Mouse (Mus musculus) G1E (cell line): ENCODE results near the gene Scgb1b24. TPM values are rescaled to one million over a fixed set of nuclear protein-coding genes. Genes with fewer than 3 reads are reported as not detected.

Source experiments
- ATAC-seq: 2 replicates; pipeline ENCODE4 v1.8.0; 2016; ENCODE audit warnings: mild to moderate bottlenecking; ENCODE audit not compliant: insufficient number of reproducible peaks, poor library complexity, low FRiP score, severe bottlenecking; ENCODE audit errors: extremely low read depth
- DNase-seq: peaks from one replicate; pipeline ENCODE4 v3.0.0; 2012; ENCODE audit warnings: low spot score
- H3K27me3 ChIP-seq: 2 replicates; pipeline ENCODE4 v1.6.1; 2012; ENCODE audit warnings: mild to moderate bottlenecking, low read length, inconsistent platforms; ENCODE audit not compliant: insufficient read depth
- H3K36me3 ChIP-seq: replicated peaks from 2 replicates; pipeline ENCODE3; 2012; ENCODE audit warnings: mild to moderate bottlenecking, inconsistent platforms
- H3K4me1 ChIP-seq: 2 replicates; pipeline ENCODE4 v1.6.1; 2012; ENCODE audit warnings: low read depth, low read length, inconsistent platforms, mixed read lengths; ENCODE audit not compliant: insufficient read depth
- H3K4me3 ChIP-seq: 2 replicates; pipeline ENCODE4 v1.5.1; 2012; ENCODE audit warnings: low read depth, mild to moderate bottlenecking, inconsistent platforms, low read length, moderate library complexity, mixed read lengths
- H3K9me3 ChIP-seq: replicated peaks from 2 replicates; pipeline ENCODE4 v1.6.1; 2012; ENCODE audit warnings: inconsistent platforms
- CTCF ChIP-seq: IDR thresholded peaks from 2 replicates; pipeline ENCODE4 v1.5.1; 2012; ENCODE audit warnings: low read depth, low read length, inconsistent platforms, mixed read lengths
- GATA1 ChIP-seq: IDR thresholded peaks from 2 replicates; pipeline ENCODE4 v1.6.1; 2012; ENCODE audit warnings: borderline replicate concordance, low read length, inconsistent platforms, mixed read lengths
- GATA2 ChIP-seq: IDR thresholded peaks from 2 replicates; pipeline ENCODE4 v1.6.1; 2012; ENCODE audit warnings: low read depth, low read length, inconsistent platforms, borderline replicate concordance
- POLR2AphosphoS5 ChIP-seq: IDR thresholded peaks from 2 replicates; pipeline ENCODE4 v1.6.1; 2012; ENCODE audit warnings: low read depth, low read length, inconsistent platforms; ENCODE audit not compliant: insufficient replicate concordance
- TAL1 ChIP-seq: conservative IDR thresholded peaks from 2 replicates; pipeline ENCODE4 v1.6.1; 2012; ENCODE audit warnings: low read depth, low read length, inconsistent platforms, mixed read lengths
- polyA plus RNA-seq: library from polyadenylated mRNA; stranded (reverse); fragments of >175 nt; gene quantifications from 2 replicates; pipeline ENCODE4 v1.2.3, GENCODE M21; 2012
- total RNA-seq, 2 experiments: library from RNA; stranded (forward) in 1 of 2; stranded (reverse) in 1 of 2; fragments of 200-1000 nt in 1 of 2; fragments of >200 nt in 1 of 2; fragmentation: Nextera tagmentation in 1 of 2; gene quantifications; 2 replicates each; pipeline ENCODE4 v1.2.3; 2014 to 2017

The Scgb1b24 gene
- not detected in 2 replicates for total RNA-seq (2014; fragmentation: Nextera tagmentation)
- not detected in 2 replicates for total RNA-seq (2017)
- not detected in 2 replicates for polyA plus RNA-seq

DNA sequence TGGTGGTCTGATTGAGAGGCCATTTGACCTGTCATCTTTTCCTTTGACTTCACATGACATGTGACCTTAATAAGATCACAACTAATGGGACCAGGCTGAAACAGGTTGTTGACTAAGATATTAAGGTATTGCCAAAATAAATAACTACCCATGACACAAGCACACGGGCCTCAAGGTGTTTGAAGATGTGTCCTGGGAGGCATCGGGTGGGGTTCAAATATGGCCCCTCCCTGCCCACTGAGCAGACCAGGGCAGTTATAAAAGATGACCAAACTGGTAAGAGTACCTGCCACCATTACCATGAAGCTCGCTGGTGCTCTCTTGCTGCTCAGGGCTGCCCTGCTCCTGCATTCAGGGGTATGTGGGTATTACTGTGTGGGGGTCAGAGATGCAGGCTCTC, at the start of gene Scgb1b24:
TSS of gene Scgb1b24 (plus strand) at position 301 of the 400 bp plus-strand sequence.
- Histone ChIP-seq H3K27me3 (no peaks in the 10 kb centered on the region), H3K36me3 (no peaks in the 10 kb centered on the region), H3K4me3 (no peak within 1 kb of the TSS), H3K4me1 (no peaks in the 10 kb centered on the region), H3K9me3 (peaks cover 18% of the 10 kb centered on the region; the same call in 1 of the 2 replicates)
- no peak for TF ChIP-seq GATA2
- TF ChIP-seq POLR2AphosphoS5: no peak
- no peak for TF ChIP-seq CTCF
- TF ChIP-seq GATA1: no peak
- TF ChIP-seq TAL1: no peak
- ATAC-seq: no peak
- DNase-seq: no peak

DNA sequence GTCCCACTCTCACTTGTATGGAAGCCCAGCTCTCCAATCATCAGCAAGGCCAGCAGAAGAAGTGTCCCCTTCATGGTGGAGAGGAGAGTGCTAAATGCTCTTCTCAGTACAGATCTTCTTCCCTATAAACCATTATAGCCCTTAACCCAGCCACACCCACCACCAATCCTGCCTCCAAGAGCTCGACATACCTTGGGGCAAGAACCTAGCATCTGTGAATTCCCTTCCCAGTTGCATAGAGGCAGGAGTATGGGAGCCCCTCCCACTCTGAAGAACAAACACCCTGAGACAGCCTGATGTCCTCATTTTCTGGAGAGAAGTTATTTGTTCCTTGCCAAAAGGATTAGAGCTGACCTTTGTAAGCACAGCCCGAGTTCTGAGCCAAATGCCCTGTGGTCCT, 4.4 kb upstream of the Scgb1b24 start, which contains the start of gene Scgb2b24:
TSS of gene Scgb2b24 (minus strand) at position 101 of the 400 bp plus-strand sequence.
- ATAC-seq (no peak), DNase-seq (no peak)
- TF ChIP-seq POLR2AphosphoS5 (no peak), GATA2 (no peak), GATA1 (no peak), TAL1 (no peak), CTCF (no peak)
- H3K4me1 ChIP-seq: no peaks in the 10 kb centered on the region
- H3K4me3 ChIP-seq: no peak within 1 kb of the TSS
- no peaks in the 10 kb centered on the region for H3K27me3 ChIP-seq
- H3K36me3 ChIP-seq: no peaks in the 10 kb centered on the region
- peaks cover 22% of the 10 kb centered on the region; the same call in 1 of the 2 replicates for H3K9me3 ChIP-seq

Other genes with a start within 250 kb of the Scgb1b24 start
- gene Scgb2b21, start 223.3 kb upstream of the Scgb1b24 start, total RNA-seq (2014; fragmentation: Nextera tagmentation): not detected in 2 replicates
- gene Scgb2b21, start 223.3 kb upstream of the Scgb1b24 start, total RNA-seq (2017): 0.60 TPM in 1 of 2 replicates, not detected in the other
- not detected in 2 replicates for gene Scgb2b21, start 223.3 kb upstream of the Scgb1b24 start, polyA plus RNA-seq
- gene Scgb2b24, start 4.5 kb upstream of the Scgb1b24 start, total RNA-seq (2014; fragmentation: Nextera tagmentation): not detected in 2 replicates
- 0.33 TPM in 1 of 2 replicates, not detected in the other for gene Scgb2b24, start 4.5 kb upstream of the Scgb1b24 start, total RNA-seq (2017)
- gene Scgb2b24, start 4.5 kb upstream of the Scgb1b24 start, polyA plus RNA-seq: not detected in 2 replicates
- gene Scgb2b26, start 201.2 kb downstream of the Scgb1b24 start, total RNA-seq (2014; fragmentation: Nextera tagmentation): not detected in 2 replicates
- gene Scgb2b26, start 201.2 kb downstream of the Scgb1b24 start, total RNA-seq (2017): not detected in 2 replicates
- not detected in 2 replicates for gene Scgb2b26, start 201.2 kb downstream of the Scgb1b24 start, polyA plus RNA-seq